Mouse (Mus musculus): ENCODE results near the gene Tekt3.

Tekt3 gene

DNA sequence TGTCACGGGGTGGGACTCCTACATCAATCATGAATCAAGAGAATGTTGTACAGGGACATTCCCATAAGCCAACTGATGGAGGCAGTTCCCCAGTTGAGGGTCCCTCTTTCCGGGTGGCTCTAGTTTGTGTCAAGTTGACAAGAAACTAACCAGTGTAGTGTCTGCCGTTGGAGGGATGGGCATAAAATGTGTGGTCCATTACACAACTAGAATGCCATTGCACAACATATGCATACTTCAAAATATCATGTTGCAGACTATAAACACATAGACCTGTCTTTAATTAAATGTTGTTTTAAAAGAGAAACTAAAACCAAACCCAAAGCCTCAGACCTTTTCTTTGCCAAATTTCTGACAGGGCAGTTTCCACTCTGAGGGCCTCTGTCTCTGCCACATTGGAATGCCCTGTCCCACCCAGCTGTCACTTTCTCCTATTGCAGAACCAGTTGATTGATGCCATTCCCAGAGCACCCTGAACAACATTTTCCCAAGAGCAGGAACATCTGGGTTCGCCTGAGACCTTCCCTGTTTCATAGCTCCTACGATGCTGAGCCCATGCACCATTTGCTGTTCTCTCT is 3.0 kb upstream of the Tekt3 start:
- DNase-seq (ENCODE audit: inconsistent age in 2 of 2, low spot score in 1 of 2): no peak

DNA sequence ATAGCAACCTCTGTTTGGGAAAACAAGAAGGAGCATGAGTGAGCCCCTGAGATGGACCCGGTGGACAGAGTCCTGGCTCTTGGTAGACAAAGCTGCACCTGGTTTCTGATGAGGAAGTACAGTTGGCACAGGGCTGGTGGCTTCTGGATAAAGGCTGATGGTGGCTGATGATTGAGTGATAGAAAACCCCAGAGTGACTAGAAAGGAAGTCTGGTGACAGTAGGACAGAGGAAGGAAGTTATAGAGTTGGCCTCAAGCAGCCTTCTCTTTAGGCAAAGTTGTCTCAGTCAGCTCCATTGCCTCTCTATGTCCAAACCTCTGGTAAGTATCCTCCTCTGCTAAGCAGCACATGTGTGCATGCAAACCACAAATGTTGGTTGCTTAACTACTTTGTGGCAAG is 1.5 kb upstream of the Tekt3 start:
- no peak for DNase-seq (ENCODE audit: inconsistent age in 2 of 2, low spot score in 1 of 2)

DNA sequence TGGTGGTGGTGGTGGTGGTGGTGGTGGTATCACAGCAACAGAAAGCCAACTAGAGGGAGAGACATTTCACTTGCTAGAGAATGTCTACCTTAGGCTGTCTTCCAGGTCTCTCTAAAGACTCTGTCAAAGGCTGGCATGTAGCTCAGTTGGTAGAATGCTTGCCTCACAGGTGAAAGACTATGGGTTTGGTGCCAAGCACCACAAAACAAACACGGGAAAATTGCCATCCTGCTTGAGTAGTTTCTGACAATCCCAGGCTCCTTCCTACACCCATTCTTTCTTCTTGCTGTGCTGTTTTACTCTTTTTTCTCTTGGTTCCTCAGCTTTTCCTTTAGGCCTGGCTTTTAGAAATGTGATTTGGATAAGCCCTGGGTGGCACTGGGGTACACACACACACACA is 5.1 kb downstream of the Tekt3 start:
- DNase-seq (ENCODE audit: inconsistent age in 2 of 2, low spot score in 1 of 2): no peak

DNA sequence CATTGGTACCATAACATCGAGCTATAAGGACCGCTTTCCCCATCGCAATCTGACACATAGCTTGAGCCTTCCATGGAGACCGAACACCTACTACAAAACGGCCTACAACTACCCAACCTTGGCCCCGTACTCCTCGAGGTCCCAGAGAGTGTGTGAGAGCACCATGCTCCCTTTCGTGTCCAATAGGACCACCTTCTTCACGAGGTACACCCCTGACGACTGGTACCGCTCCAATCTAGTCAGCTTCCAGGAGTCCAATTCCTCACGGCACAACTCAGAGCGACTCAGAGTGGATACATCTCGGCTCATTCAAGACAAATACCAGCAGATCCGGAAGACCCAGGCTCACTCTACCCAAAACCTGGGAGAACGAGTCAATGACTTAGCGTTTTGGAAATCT is 8.6 kb downstream of the Tekt3 start:
- no peak for DNase-seq (ENCODE audit: inconsistent age in 2 of 2, low spot score in 1 of 2)

DNA sequence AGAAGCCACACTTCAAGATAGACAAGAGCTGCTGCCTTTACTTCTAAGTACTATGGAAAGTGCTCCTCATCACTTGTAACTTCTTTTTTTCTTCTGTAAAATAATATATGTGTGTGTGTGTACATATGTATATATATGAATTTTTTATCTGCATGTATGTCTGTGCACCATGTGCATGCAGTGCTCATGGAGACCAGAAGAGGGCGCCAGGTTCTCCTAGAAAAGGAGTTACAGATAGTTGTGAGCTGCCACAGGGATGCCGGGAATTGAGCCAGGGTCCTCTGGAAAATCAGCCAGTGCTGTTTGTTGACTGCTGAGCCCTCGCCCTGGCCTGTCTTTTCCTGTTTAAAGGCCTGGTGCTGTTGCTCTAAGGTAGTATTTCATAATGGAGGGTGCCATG is 23.1 kb downstream of the Tekt3 start:
- no peak for DNase-seq (ENCODE audit: inconsistent age in 2 of 2, low spot score in 1 of 2)

DNA sequence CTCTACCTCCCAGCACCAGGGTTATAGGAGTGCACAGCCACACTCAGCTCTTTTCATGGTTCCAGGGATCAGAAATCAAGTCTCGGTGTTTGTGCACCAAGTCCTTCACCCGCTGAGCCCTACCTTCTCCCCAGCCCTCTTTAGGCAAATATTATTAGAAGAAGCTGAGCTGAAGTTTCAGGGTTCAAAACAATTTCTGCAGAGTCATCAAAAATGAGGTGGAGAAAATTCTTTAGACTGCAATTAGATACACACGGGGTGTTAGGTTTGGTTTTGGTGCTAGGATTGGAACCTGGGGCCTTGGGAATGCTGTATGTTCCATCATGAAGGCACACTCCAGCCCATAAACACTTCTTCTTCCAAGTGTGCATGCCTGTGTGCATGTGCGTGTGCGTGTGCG is 27.2 kb downstream of the Tekt3 start:
- no peak for DNase-seq (ENCODE audit: inconsistent age in 2 of 2, low spot score in 1 of 2)

DNA sequence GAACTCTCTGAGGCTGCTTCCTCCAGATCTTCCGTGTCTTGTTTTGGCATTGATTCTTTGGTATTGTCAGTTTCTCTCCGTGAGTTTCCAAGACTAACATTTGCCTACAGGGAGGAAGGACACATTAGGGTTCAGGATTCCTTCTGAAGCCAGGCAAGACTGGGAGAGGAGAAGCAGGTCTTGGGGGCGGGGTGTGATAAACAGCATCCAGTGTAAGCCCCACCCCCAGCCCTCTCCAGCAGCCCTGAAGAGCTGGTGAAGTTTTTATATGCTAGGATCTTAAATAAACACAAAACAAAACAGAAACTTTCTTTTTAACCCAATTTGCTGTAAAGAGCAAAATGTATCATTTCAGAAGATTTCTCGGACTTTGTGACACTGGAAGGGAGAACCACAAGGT is 28.8 kb downstream of the Tekt3 start:
- no peak for DNase-seq (ENCODE audit: inconsistent age in 2 of 2, low spot score in 1 of 2)

DNA sequence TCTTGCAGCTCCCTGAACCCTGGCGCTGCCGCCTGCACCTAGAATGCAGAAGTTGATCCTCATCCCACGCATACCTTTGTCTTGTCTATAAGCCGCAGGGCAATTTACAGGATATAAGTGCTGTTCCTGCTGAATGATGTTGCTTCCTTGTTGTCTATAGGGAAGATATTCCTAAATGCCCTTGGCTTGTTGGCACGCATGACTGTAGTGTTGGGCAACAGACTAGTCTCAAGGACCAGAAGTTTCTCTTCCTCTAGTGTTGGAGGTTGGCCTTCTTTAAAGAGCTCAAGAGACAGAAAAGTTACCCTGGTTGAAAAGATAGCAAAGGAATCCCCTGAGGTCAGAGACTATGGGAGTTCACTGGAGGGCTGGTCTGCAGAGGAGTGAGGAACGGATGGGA is 29.5 kb downstream of the Tekt3 start:
- DNase-seq (ENCODE audit: inconsistent age in 2 of 2, low spot score in 1 of 2): peak in 1 of 2 experiments; percentile 73

DNA sequence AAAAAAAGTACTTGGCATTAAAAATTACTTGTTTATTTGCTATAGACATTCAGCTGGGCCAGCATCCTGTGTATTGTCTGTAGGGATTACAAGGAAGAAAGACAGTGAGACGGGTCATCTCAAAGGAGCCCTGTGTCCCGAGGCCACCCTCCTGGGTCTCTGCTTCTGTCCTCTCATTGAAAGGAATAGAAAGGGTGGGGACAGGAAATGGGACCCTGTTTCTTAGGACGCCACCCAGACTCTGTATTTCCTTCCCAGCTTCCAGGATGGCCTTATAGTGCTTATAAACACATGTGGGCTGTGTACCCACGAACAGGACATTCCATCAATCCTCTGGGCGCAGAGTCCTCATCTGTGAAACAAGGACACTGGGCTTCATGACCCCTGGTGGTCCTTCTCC is 30.8 kb downstream of the Tekt3 start:
- DNase-seq (ENCODE audit: inconsistent age in 2 of 2, low spot score in 1 of 2): no peak

DNA sequence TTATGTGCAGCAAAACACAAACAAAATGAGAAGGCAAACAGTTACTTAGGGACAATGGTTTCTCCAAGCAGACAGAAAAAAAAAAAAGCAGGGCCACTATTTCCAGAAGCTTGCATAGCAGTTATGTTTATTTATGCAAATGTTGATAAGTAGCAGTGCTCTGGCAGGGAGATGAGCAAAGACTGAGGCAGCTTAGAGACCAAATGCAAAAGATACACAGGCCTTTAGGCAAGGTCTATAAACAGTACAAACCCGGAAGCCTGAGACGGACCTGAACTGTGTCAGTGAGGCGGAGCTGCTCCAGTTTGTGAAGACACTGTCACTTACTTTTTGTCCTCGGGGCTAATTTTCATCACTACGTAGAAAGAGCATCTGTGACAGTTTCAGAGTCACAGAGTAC is 32.1 kb downstream of the Tekt3 start:
- DNase-seq (ENCODE audit: inconsistent age in 2 of 2, low spot score in 1 of 2): no peak

DNA sequence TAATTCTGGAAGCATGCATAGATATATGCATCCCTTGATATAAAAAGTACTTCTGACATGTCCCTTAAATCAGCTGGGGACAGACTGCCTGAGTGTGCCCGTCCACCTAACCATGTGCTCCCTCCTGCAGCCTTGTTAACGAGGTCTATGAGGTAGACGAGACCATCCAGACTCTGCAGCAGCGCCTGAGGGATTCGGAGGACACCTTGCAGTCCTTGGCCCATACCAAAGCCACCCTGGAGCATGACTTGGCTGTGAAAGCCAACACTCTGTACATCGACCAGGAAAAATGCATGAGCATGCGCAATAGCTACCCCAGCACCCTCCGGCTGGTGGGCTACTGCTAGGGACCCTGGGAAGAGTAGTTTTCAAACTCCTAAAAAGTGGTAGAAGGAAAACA is 33.0 kb downstream of the Tekt3 start:
- DNase-seq (ENCODE audit: inconsistent age in 2 of 2, low spot score in 1 of 2): no peak

DNA sequence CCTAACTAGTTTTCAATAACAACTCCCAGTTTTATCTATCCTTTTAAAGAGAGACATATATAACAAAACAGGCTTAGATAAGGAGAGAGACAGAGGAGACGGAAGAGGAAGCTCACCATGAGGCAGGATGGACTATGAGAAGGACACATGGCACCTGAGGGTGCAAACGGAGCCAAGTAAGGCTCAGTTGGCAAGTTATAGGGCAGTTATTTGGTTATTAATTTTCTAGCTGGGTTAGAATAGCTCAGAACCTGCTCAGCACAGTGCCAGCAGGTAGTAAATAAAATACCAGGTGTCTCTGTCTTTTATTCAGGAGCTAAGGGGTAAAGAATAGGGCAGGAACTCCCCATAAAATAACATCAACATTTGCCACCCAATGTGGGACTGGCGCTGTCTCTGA is 36.6 kb downstream of the Tekt3 start:
- DNase-seq (ENCODE audit: inconsistent age in 2 of 2, low spot score in 1 of 2): no peak

DNA sequence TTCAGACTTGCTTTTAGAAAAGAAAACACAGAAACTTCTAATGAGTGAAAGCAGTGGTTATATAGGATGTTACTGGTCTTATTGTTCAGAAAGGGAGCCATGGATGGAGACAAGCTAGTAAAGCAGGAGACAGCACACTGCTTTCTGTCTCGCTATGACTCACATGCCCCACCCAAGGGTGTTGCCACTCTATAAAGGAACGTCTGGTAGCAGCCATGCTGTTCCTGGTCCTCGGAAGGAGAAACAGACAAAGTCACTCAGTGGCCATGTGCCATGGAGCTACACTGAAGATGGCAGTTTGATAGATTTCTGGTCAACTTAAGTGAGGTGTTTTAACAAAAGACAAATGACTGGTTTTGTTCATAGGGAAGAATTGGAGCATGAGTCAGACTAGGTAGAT is 37.9 kb downstream of the Tekt3 start:
- no peak for DNase-seq (ENCODE audit: inconsistent age in 2 of 2, low spot score in 1 of 2)

DNA sequence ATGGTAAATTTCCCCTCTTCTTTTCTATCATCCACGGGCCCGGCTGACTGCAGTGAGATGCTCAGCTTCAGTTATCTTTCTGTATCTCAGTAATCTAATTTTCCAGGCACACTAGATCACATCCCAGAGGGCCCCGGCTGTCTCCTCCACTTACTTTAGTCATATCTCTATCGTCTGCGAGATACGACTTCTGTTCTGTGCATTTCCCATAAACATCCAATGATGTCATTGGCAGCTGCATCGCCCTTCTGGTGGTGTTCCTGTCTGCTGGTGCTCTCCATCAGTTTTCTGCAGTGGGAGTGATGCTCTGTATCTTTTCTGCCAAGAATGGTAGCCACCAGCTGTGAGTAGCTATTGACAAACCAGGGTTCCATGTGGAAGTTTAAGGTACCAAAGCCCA is 41.8 kb downstream of the Tekt3 start:
- DNase-seq (ENCODE audit: inconsistent age in 2 of 2, low spot score in 1 of 2): no peak

DNA sequence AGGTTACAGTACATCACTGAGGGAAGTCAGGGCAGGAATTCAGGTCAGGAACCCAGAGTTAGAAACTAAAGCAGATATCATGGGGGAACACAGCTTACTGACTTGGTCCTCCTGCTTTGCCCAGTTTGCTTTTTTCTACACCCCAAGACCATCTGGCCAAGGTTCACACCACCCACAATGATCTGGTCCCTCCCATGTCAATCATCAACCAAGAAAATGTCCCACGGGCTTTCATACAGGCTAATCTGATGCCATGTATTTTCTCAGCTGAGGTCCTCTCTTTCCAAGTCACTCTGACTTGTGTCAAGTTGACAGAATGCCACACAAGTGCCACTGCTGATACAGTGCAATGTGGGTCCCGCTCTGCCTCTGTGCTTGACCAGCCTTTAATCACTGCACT is 42.6 kb downstream of the Tekt3 start:
- DNase-seq (ENCODE audit: inconsistent age in 2 of 2, low spot score in 1 of 2): no peak

DNA sequence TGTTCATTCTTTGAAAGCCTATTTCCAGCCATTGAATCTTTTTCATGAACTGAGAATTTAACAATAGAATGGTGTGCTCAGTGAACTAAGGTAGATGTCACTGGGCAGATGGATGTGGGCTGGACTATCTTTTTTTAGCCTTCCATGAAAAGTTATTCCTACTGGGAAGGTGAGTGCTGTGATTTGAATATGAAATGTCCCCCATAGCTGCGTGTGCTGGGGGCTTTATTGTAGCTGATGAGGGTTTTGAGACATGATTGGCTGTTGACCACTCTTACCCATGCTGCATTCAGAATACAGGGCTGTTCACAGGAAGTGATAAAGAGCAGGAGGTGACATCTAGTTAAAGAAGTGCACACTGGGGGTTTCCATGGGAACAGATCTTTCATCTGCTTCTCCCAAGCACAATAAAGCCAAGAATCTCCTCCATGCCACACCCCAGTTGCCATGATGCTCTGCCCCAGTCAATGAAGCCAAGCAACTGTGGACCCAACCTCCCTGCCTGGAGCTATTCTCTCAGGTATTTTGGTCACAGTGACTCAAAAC is 47.8 kb downstream of the Tekt3 start:
- no peak for DNase-seq (ENCODE audit: inconsistent age in 2 of 2, low spot score in 1 of 2)

DNA sequence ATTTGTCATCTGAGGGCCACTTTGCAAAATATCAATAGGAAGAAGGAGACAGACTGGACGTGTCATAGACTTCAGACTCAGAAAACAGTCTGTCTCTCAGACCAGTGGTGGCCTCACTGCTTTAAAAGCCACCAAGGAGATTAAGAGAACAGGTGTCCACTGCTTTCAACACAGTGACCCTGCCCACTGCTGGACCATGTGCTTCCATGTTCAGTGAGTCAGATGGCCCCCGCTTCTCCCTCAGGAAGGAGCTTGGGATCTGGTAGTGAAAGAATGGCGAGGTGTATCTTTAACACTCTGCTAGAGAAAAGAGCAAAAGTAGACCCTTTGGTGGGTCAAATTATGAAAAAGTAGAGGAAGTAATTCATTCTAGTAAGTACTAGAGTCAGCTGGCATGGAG is 48.9 kb downstream of the Tekt3 start:
- DNase-seq (ENCODE audit: inconsistent age in 2 of 2, low spot score in 1 of 2): no peak

DNA sequence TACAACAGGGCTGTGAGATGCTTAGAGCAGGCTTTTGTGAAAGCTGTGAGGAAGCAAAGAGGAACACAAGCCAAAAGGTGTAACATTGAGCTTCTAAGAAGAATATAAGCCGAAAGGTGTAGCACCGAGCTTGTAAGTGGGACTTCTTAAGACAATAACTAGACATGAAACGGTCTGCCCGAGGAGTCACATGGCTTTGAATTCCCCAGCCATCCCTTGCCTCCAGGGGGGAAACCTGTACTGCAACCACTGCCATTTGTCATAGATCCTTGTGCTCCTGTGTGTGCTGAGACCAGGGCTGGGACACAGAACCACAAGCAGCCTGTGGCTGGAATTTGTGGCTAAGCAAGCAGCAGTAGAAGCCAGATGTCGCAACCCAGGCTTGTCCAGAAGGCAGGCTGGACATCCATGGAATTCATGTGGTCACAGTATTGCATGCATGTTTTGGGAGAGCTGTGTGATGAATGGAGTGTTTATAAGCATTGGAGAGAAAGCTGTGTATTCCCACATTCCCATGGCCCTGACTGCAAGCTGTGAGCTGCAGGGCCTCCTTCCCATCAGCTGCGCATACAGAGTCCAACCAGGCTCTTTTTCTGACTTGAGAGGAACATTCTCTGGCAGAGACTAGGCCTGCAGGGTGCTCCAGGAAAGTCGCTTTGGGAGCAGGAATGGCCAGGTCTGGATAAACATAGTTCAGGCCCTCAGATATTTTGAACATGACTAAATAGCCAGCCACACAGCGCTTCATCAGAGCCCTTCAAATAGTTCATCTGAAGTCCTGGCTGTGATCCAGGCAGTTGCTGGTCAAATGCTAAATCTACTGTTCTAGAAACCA is 53.6 kb downstream of the Tekt3 start:
- DNase-seq (ENCODE audit: inconsistent age in 2 of 2, low spot score in 1 of 2): peak in 1 of 2 experiments; percentile 69

DNA sequence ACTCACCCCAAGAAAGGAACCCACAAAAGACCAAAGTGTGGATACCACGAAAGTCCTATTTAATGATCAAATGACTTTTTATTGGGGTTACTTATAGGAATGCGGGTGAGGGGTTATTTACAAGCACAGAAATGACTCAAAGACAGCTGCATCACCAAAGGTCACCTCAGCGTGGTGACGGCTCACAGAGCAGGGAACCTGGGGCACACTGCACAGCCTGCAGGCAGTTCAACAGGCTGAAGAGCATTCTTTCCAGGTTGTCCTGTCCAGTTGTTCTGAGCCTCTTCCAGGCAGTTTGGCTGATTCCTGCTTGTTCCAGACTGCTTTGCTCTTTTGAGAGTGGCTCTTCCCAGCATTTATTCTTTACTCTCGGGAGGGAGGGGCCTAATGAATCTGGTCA is 55.2 kb downstream of the Tekt3 start:
- DNase-seq (ENCODE audit: inconsistent age in 2 of 2, low spot score in 1 of 2): no peak

DNA sequence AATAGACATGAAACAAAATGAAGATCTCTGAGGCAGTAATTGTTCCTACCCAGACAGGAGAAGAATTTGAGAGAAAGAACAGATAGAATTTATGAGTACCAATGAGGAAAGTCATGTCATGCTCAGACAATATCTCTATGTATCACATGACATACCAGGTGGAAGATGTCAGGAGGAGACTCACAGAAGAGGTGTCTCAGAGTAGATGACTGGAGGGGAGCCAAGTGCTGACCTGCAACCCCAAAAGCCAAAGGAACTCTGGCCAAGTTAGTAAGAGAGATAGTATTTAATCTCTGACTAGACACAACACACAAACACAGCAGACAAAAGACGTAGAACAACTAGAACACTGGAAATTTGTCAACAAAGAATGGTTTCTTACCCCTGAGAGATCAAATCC is 55.8 kb downstream of the Tekt3 start:
- no peak for DNase-seq (ENCODE audit: inconsistent age in 2 of 2, low spot score in 1 of 2)

DNA sequence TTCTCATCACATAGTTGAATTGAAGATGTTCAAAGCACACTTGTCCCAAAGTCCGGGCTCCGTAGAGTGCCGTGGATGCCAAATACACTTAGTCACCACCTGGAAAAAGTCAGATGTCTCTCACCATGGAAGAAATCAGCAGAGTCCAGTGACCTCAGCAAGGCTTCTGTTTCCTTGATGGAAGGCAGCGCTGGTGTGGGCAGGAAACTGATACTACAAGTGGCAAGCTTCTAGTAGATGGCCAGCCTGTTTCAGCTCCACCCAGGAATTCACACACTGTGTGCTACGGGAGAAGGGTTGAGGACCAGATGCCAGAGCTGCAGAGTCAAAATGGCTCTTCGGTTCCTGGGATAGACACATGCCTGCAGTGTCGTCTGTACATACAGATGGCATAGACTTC is 58.3 kb downstream of the Tekt3 start:
- DNase-seq (ENCODE audit: inconsistent age in 2 of 2, low spot score in 1 of 2): peak in 1 of 2 experiments; percentile 30

DNA sequence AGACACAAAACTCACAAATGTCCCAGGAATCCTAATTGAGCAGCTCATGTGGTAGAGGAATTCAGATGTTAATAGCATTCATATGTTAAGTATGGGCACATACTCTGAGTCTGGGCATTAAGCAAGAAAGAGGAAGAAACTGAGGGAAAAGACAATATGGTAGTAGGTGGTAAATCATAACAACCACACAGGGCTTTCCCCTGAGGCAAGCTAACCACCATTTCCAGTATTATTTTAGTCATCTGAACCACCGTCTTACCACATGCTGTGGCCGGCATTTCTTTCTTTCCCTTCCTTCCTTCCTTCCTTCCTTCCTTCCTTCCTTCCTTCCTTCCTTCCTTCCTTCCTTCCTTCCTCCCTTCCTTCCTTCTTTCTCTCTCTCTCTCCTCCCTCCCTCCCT is 60.8 kb downstream of the Tekt3 start:
- no peak for DNase-seq (ENCODE audit: inconsistent age in 2 of 2, low spot score in 1 of 2)
